Mouse (Mus musculus) limb, embryonic 15.5 days (tissue): ENCODE measurements at regions not wholly inside any gene's neighbourhood (a gene's known extent, or its start where the extent isn't known, plus 50 kb on each side); places are given as distances from the start of the nearest gene placed in this dataset.

Experiments used
- ATAC-seq: fragments of 200-750 bp; cut with Nextera tagmentation; 2 replicates; pipeline ENCODE4 v1.8.0; 2017; ENCODE audit warnings: low read depth, moderate TSS enrichment; ENCODE audit not compliant: insufficient number of reproducible peaks, low FRiP score, low TSS enrichment
- H3K27ac ChIP-seq: fragments of 300-500 bp; sonication (generic); 2 replicates; pipeline ENCODE4 v1.5.1; 2015; ENCODE audit warnings: moderate library complexity, mild to moderate bottlenecking, inconsistent platforms
- H3K27me3 ChIP-seq: fragments of 300-500 bp; sonication (generic); 2 replicates; pipeline ENCODE4 v1.6.1; 2015; ENCODE audit warnings: inconsistent platforms
- H3K36me3 ChIP-seq: fragments of 300-500 bp; sonication (generic); 2 replicates; pipeline ENCODE4 v1.6.1; 2015; ENCODE audit warnings: inconsistent platforms
- H3K4me1 ChIP-seq: fragments of 300-500 bp; sonication (generic); 2 replicates; pipeline ENCODE4 v1.6.1; 2015; ENCODE audit warnings: inconsistent platforms
- H3K4me2 ChIP-seq: fragments of 300-500 bp; sonication (generic); 2 replicates; pipeline ENCODE4 v1.6.1; 2015; ENCODE audit warnings: mild to moderate bottlenecking, inconsistent platforms
- H3K4me3 ChIP-seq: fragments of 300-500 bp; sonication (generic); 2 replicates; pipeline ENCODE4 v1.5.1; 2015; ENCODE audit warnings: mild to moderate bottlenecking, inconsistent platforms
- H3K9ac ChIP-seq: fragments of 300-500 bp; sonication (generic); 2 replicates; pipeline ENCODE4 v1.6.1; 2015; ENCODE audit warnings: inconsistent platforms
- H3K9me3 ChIP-seq: fragments of 300-500 bp; sonication (generic); 2 replicates; pipeline ENCODE4 v1.6.1; 2016; ENCODE audit warnings: inconsistent platforms
- WGBS: fragments of 180-500 bp; shearing (Covaris S2); methylation state at CpG from one replicate; pipeline ENCODE4 v1.1.7; 2015; 5-methylcytosine and 5-hydroxymethylcytosine counted together

DNA sequence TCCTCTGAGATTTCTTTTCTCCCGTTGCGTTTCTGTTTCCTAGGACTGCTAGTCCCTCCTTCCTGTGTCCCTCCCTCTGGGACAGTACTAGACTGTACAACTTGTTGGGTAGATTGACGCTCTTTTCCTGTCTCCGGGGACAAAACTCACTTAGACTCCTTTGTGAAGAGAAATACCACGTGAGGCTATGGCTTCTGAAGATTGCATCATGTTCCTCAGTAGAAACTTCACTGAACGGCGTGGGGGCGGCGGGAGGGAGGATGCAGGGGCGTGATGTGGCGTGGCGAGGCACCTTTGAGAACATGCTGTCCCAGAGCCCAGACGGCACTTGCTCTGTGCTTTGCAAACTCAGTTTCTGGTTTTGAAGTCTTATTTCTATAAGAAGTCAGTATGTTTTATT, 78.5 kb downstream of the Spata18 start:
- H3K4me2 ChIP-seq, result no peak overlapping the region
- no peaks in the 10 kb centered on the region for H3K9me3 ChIP-seq
- H3K36me3 ChIP-seq, result no peaks in the 10 kb centered on the region
- H3K9ac ChIP-seq, result no peak overlapping the region
- ATAC-seq, result no peak
- H3K27ac ChIP-seq, result no peak overlapping the region
- no peak overlapping the region for H3K4me3 ChIP-seq
- H3K4me1 ChIP-seq, result peaks cover 24% of the 10 kb centered on the region
- WGBS, result 76% methylated on average over 13 of the region's 13 CpGs
- H3K27me3 ChIP-seq, result no peaks in the 10 kb centered on the region

DNA sequence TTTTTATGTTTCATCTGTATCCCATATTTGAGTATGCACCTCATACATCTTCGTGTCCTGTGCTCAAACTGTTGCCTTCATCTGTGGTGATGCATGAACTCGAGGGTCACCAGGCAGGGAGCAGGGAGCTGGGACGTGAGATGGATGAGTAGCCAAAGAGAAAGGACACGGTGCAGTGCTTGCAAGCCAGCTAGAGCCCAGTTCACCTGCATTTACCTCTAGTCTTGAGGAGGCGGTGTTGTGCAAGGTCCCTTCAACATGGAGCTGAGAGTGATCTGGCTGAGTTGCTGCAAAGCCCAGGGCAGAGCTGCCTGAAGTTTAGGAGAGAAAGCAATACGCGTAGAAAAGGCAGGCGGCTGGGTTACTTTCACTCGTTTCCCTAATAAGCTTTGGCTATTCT, 80.2 kb downstream of the Spata18 start:
- no peak overlapping the region for H3K4me3 ChIP-seq
- 47% methylated on average over 9 of the region's 9 CpGs for WGBS
- no peak for ATAC-seq
- no peak overlapping the region for H3K4me2 ChIP-seq
- no peaks in the 10 kb centered on the region for H3K27me3 ChIP-seq
- H3K36me3 ChIP-seq, result no peaks in the 10 kb centered on the region
- no peak overlapping the region for H3K9ac ChIP-seq
- H3K27ac ChIP-seq, result peak overlapping the region; percentile 69; the same call in 1 of the 2 replicates
- peaks cover 27% of the 10 kb centered on the region for H3K4me1 ChIP-seq
- no peaks in the 10 kb centered on the region for H3K9me3 ChIP-seq

DNA sequence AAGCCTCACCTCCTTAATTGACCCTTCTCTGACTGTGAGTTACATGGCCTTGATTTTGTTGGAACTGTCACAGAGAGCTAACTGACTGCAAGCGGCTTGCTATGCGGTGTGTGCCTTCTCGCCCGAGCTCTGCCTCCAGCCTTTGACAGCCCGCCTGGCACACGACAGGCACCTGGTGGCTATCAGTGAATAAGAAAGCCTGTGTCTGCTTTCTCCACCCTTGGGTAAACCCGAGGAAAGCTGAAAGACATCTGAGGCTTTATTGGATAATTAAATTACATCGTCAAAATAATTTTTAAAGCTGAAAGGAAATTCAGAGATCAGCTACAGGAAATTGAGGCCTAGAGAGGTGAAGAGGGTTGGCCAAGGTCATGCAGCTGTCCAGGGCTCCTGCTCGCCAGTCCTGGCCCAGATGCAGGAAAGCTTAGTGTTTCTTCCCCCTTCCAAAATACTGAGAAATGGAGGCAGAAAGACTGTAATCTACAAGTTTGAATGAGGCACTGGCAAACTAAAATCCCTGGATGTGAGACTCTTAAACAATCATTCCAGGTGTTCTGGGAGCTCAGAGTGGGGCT, 80.9 kb downstream of the Spata18 start:
- Histone ChIP-seq H3K4me1 (peaks cover 27% of the 10 kb centered on the region), H3K36me3 (no peaks in the 10 kb centered on the region), H3K27me3 (no peaks in the 10 kb centered on the region), H3K27ac (peak overlapping the region; percentile 67), H3K9ac (no peak overlapping the region), H3K9me3 (no peaks in the 10 kb centered on the region), H3K4me3 (no peak overlapping the region), H3K4me2 (no peak overlapping the region)
- ATAC-seq, result no peak
- 35% methylated on average over 9 of the region's 9 CpGs for WGBS

- H3K9ac ChIP-seq, result no peak overlapping the region
- H3K36me3 ChIP-seq, result no peaks in the 10 kb centered on the region
- no peaks in the 10 kb centered on the region for H3K9me3 ChIP-seq
- peak overlapping the region; percentile 63 for H3K27ac ChIP-seq
- no peak for ATAC-seq
- no peak overlapping the region for H3K4me2 ChIP-seq
- peaks cover 16% of the 10 kb centered on the region; the same call in 1 of the 2 replicates for H3K4me1 ChIP-seq
- no peak overlapping the region for H3K4me3 ChIP-seq
- H3K27me3 ChIP-seq, result no peaks in the 10 kb centered on the region
- 42% methylated on average over 3 of the region's 3 CpGs for WGBS
These were observed 89.6 kb downstream of the Spata18 start for GRCm38 (mm10) chr5:73740766-73741165.

DNA sequence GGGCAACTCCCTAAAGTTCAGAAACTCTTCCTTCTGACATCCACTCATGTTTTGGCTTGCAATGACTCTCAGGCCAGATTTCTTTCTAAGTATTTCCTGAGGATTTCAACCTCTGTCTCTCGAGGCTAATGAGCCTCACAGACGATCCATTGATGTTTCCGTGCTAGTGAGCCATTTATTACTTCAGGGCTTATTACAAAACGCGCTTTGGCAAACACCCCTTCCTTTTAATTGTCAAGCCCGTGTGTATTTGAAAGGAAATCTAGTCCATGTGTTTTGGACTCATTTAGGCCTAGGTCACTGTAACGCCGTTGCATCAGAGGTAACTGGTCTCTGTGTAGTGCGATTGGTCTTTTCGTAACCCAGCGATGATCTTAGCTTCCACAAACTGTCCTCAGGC, 90.3 kb downstream of the Spata18 start:
- peak overlapping the region; percentile 63 for H3K27ac ChIP-seq
- no peak overlapping the region for H3K9ac ChIP-seq
- H3K36me3 ChIP-seq, result no peaks in the 10 kb centered on the region
- H3K4me1 ChIP-seq, result peaks cover 16% of the 10 kb centered on the region; the same call in 1 of the 2 replicates
- no peak for ATAC-seq
- H3K4me3 ChIP-seq, result no peak overlapping the region
- no peak overlapping the region for H3K4me2 ChIP-seq
- no peaks in the 10 kb centered on the region for H3K27me3 ChIP-seq
- WGBS, result 28% methylated on average over 11 of the region's 11 CpGs
- no peaks in the 10 kb centered on the region for H3K9me3 ChIP-seq

GRCm38 (mm10) chr5:73743953-73744352, 92.8 kb downstream of the Spata18 start:
- H3K9ac ChIP-seq, result no peak overlapping the region
- no peaks in the 10 kb centered on the region for H3K9me3 ChIP-seq
- no peak for ATAC-seq
- H3K4me3 ChIP-seq, result no peak overlapping the region
- WGBS, result 93% methylated on average over 1 of the region's 1 CpGs
- no peak overlapping the region for H3K4me2 ChIP-seq
- peaks cover 16% of the 10 kb centered on the region; the same call in 1 of the 2 replicates for H3K4me1 ChIP-seq
- H3K27ac ChIP-seq, result no peak overlapping the region
- no peaks in the 10 kb centered on the region for H3K27me3 ChIP-seq
- H3K36me3 ChIP-seq, result no peaks in the 10 kb centered on the region

DNA sequence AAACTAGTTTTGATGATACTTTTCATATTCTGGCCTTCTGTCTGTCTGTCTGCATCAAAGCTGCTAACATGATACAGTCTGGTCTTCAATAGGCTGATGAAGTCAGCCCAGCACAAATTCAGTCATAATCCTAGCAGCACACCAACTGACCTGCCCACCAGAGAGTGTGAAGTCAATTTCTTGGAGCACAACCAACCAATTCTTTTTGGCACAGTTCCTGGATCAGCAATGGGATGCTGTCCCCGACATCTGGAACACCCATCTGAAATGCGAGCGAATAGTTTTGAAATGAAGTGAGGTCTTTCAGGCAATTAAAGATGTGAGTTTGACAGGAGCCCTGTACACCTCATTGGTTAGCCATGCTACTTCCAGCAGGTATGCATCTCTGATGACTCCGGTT, 98.6 kb downstream of the Spata18 start:
- peaks cover 18% of the 10 kb centered on the region for H3K4me1 ChIP-seq
- ATAC-seq, result no peak
- 37% methylated on average over 4 of the region's 4 CpGs for whole genome bisulfite sequencing
- H3K27me3 ChIP-seq, result no peaks in the 10 kb centered on the region
- H3K36me3 ChIP-seq, result no peaks in the 10 kb centered on the region
- H3K4me3 ChIP-seq, result no peak overlapping the region
- H3K9me3 ChIP-seq, result no peaks in the 10 kb centered on the region
- peak overlapping the region; percentile 24; the same call in 1 of the 2 replicates for H3K27ac ChIP-seq
- no peak overlapping the region for H3K9ac ChIP-seq
- no peak overlapping the region for H3K4me2 ChIP-seq

- 79% methylated on average over 10 of the region's 10 CpGs for WGBS
- peaks cover 20% of the 10 kb centered on the region for H3K4me1 ChIP-seq
These were observed 101.1 kb downstream of the Spata18 start for GRCm38 (mm10) chr5:73752225-73752644.

GRCm38 (mm10) chr5:73753827-73754226, 102.6 kb downstream of the Spata18 start:
- Histone ChIP-seq H3K9ac (no peak overlapping the region), H3K4me3 (no peak overlapping the region), H3K27me3 (no peaks in the 10 kb centered on the region), H3K4me2 (no peak overlapping the region), H3K27ac (peak overlapping the region; percentile 78), H3K36me3 (no peaks in the 10 kb centered on the region), H3K4me1 (peaks cover 20% of the 10 kb centered on the region), H3K9me3 (no peaks in the 10 kb centered on the region)
- WGBS, result 31% methylated on average over 7 of the region's 7 CpGs
- ATAC-seq, result peak; percentile 78

More at GRCm38 (mm10) chr5:73752225-73752644, 101.1 kb downstream of the Spata18 start:
- Histone ChIP-seq H3K4me2 (no peak overlapping the region), H3K27me3 (no peaks in the 10 kb centered on the region), H3K36me3 (no peaks in the 10 kb centered on the region), H3K4me3 (no peak overlapping the region), H3K9me3 (no peaks in the 10 kb centered on the region), H3K9ac (no peak overlapping the region), H3K27ac (no peak overlapping the region)
- no peak for ATAC-seq

DNA sequence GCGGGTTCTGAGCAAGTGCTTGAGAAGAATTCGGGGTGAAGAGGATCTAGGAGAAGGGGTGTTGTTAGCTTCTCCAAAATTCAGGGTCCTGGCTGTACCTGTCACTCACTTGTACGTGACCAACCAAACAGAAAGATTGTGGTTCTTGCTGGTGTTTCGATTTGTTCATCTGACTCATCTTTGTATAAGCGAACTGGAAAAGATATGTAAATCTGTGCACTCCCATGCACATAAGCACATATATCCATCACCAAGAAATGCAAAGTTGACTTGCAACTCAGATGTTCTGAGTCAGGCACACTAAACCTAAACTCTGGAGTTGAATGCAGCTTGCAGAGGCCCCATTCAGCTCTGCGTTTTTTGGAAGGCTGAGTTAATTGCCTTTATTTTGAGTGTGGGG, 107.4 kb downstream of the Spata18 start:
- ATAC-seq, result no peak
- WGBS, result 84% methylated on average over 6 of the region's 6 CpGs

DNA sequence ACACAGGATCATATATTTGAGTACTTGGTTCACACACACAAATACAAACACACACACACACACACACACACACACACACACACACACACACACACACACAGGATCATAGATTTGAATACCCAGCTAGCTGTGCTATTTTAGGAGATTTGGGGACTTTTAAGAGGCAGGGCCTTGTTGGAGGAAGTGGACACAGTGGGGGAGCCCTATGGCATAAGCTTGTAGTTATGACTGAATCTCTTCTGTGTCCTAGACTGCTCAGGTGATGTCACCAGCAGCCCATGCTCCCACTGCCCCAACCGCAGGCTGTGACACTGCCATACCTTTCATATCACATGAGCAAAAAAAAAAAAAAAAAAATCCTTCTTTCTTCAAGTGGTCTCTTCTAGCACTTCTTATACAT, 110.1 kb downstream of the Spata18 start:
- Histone ChIP-seq H3K27me3 (no peaks in the 10 kb centered on the region), H3K9ac (no peak overlapping the region), H3K4me3 (no peak overlapping the region), H3K36me3 (no peaks in the 10 kb centered on the region), H3K4me1 (peaks cover 15% of the 10 kb centered on the region), H3K27ac (0 out of 2 replicates have a peak overlapping the region, but pooled peaks have one; percentile 83), H3K9me3 (no peaks in the 10 kb centered on the region), H3K4me2 (no peak overlapping the region)
- no peak for ATAC-seq
- WGBS, result 50% methylated on average over 1 of the region's 1 CpGs

More for the DNA sequence above, 107.4 kb downstream of the Spata18 start:
- H3K9ac ChIP-seq, result no peak overlapping the region
- peaks cover 20% of the 10 kb centered on the region for H3K4me1 ChIP-seq
- H3K27ac ChIP-seq, result no peak overlapping the region
- no peak overlapping the region for H3K4me3 ChIP-seq
- no peak overlapping the region for H3K4me2 ChIP-seq
- H3K36me3 ChIP-seq, result no peaks in the 10 kb centered on the region
- no peaks in the 10 kb centered on the region for H3K9me3 ChIP-seq
- H3K27me3 ChIP-seq, result no peaks in the 10 kb centered on the region

GRCm38 (mm10) chr5:73761709-73762108, 110.5 kb downstream of the Spata18 start:
- peak overlapping the region; percentile 83 for H3K27ac ChIP-seq
- WGBS, result 15% methylated on average over 8 of the region's 8 CpGs
- no peaks in the 10 kb centered on the region for H3K9me3 ChIP-seq

GRCm38 (mm10) chr5:73764226-73764625, 113.0 kb downstream of the Spata18 start:
- no peak overlapping the region for H3K27ac ChIP-seq
- no peak overlapping the region for H3K9ac ChIP-seq
- H3K36me3 ChIP-seq, result no peaks in the 10 kb centered on the region
- 58% methylated on average over 1 of the region's 1 CpGs for WGBS
- H3K9me3 ChIP-seq, result no peaks in the 10 kb centered on the region
- no peak for ATAC-seq
- H3K4me1 ChIP-seq, result peaks cover 21% of the 10 kb centered on the region
- H3K27me3 ChIP-seq, result no peaks in the 10 kb centered on the region
- H3K4me2 ChIP-seq, result no peak overlapping the region
- no peak overlapping the region for H3K4me3 ChIP-seq

More at GRCm38 (mm10) chr5:73761709-73762108, 110.5 kb downstream of the Spata18 start:
- Histone ChIP-seq H3K4me3 (no peak overlapping the region), H3K36me3 (no peaks in the 10 kb centered on the region), H3K9ac (no peak overlapping the region), H3K27me3 (no peaks in the 10 kb centered on the region), H3K4me2 (no peak overlapping the region), H3K4me1 (peaks cover 15% of the 10 kb centered on the region)
- peak; percentile 90 for ATAC-seq
